Mouse (Mus musculus): ENCODE results near the gene Zfp472.

Gene Zfp472

DNA sequence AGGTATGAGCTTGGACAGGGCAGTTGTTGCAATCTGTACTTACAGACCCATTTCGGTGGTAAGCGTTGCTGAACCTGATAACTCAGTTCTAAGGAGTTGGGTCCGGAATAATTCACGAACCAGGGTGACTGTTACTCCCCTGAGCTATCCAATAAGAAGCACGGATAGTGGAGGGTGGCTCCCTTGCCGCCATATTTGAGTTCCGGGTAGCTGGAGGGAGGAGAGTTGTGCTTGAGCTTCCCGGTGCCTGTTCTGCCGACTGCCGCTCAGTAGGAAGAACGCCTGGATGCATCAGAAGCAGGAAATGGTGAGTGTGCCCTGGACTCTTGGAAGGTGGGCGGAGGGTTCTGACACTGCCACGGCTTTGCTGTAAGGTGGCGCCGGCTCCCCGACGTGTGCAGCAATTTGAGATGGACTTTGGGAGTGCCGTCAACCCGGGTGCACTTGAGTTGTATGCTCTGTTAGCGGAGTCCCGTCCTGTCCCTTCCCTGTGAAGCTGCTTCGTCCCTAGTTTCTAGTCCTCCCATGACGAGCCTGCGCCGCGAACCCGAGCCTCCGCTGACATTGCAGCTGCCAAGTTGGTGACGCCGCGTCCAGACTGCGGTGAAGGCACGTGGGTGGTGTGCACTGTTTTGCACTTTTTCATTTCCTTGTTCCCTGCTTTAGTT, at the start of gene Zfp472:
TSS of gene Zfp472 (plus strand) at position 192 of the 668 bp plus-strand sequence.
- peak; percentile 93 for DNase-seq (ENCODE audit: low read depth, low spot score)

DNA sequence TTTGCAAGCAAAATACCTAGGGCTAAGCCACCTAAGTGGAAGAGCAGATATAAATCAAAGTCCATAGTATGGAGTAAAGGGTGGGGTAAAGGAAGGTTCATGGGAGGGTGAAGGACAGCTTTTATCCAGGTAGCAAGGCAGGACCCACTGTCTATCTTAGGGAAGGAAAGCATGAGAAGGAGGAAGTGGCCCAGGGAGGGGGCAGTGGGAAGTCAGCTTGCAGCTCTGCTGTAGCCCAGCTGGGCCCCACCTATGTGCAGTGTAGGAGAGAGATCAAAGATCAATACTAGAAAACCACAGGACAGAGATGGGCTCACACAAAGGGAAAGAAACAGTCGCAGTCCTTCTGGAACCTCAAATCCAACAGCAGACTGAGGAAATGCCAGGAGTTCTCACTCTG, 49.5 kb upstream of the Zfp472 start:
- DNase-seq (ENCODE audit: low read depth, low spot score), result no peak

DNA sequence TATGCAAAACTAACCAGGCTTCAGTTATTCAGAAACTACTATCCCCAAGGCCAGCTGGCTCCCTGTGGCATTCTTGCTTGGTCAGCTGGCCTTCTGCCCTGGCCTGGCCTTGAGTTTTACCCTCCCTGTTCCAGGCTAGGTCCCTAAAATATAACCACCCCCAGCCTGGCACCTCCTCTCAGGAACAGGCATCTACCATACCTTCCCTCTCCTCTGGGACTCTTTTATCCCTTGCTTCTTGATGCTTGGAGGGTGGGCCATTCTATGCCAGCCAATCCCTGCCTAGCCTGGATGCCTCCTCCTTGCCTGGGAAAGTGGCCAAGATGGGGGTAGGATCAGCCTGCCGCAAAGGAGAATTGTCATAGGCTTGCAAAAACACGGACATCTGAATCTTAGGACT, 48.5 kb upstream of the Zfp472 start, which contains the start of gene Cyp4f14:
TSS of gene Cyp4f14 (minus strand) at position 212 of the 400 bp plus-strand sequence.
- DNase-seq (ENCODE audit: low read depth, low spot score), result no peak

DNA sequence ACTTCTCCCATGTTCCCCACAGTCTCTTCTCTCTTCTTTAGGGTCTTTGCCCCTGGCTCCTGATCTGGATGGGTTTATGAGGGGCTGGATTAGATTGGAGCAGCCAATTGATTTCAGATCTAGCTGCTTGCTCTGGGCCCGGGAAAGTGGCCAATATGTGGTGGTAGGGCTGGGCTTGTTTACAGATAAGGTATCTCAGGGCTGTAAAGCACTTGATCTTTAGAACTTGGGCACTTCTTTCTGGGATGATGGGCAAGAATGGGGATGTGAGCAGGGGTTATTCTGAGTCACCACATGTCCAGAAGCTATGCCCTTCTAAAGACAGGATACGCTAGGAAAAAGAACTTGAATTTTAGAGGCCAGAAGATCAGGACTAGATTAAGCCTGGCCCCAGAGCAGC, 46.5 kb upstream of the Zfp472 start:
- no peak for DNase-seq (ENCODE audit: low read depth, low spot score)

DNA sequence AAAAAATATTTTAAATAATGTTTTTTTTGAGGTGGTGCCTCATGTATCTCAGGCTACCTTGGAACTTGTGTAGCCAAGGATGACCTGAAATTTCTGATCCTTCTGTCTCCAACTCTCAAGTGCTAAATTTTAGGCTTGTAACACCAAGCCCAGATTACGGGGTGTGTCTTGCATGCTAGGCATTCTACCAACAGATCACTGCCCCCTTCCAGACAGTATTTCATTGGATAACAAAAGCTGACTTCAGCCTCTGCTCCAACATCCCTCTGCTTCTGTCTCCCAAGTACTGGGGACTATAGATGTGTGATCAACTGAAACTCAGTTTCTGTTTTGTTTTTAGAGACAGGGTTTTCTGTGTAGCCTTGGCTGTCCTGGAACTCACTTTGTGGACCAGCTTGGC, 41.9 kb upstream of the Zfp472 start:
- no peak for DNase-seq (ENCODE audit: low read depth, low spot score)

DNA sequence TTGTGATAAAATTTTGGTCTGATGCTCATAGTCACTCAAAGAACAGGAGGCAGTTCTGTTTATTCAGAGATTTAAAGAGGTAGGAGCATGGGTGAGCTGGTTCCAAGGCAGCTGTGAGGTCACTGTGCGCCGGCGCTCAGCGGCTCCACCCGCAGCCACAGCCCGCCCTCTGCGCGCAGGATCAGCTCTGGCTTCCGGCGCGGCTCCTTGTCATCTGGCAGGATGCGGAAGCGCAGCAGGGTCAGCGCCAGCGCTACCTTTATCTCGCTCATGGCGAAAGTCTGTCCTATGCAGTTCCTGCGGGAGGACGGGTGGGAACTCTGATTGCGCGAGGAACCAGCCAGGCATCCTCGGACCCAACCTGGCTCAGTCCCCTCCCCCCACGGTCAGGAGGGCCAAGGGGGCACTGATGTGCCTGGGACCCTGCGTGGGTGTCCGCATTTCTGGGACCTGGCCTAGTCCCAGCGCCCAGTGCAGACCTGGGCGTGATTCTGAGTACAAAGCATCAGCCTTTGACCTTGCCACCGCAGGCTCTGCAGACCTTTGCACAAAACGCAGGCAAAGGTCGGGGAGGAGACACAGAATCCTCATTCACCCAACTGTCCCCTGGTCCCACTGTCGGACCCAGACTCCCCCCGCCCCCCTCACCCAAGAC, 40.8 kb upstream of the Zfp472 start:
- no peak for DNase-seq (ENCODE audit: low read depth, low spot score)

DNA sequence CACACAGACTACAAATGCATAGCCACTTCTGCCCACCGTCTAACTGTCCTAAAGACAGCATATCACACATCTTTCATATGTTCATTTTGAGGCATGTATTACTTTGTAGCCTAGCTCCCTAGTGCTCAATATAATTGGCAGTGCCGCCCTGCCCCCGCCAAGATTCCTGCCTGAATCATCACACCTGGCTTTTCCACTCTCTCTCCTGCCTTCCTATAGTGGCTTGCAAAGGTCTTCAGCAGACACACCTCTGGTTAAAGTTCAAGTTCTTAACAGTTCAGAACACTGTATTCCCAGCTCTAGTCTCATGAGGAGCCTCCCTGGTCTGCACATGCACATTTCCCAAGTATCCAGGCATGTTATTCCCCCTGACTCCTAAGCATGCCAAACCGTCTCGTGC, 37.8 kb upstream of the Zfp472 start:
- no peak for DNase-seq (ENCODE audit: low read depth, low spot score)

DNA sequence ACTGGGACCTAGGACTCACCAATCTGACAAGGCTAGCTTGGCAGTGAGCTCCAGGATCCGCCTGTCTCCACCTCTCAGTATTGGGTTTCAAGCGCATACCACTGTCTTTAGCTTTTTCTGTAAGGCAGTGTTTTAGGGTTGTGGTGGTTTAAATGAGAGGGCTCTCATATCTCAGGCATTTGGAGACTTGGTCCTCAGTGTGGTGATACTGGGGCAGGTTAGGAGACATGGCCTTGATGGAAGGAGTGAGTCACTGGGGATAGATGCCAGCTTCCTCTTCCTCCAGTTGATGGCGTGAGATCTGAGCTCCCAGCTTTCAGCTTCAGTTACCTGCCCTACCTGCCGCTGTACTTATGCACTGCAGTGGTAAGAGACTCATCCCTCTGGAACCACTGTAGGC, 25.8 kb upstream of the Zfp472 start:
- no peak for DNase-seq (ENCODE audit: low read depth, low spot score)

DNA sequence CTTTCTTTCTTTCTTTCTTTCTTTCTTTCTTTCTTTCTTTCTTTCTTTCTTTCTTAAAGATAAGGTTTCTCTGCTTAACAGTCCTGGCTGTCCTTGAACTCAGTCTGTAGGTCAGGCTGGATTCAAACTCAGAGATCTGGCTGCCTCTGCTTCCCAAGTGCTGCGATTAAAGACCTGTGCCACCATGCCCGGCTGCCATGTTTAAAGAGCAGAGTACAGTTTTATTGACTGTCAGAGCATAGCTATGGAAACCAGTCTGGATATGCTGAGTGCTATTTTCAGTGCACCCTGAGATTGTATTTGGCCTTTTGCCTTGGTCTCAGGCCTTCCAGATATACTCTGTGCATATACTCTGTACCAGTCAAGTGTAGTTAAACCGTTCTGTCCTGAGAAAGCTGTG, 22.0 kb upstream of the Zfp472 start:
- no peak for DNase-seq (ENCODE audit: low read depth, low spot score)

DNA sequence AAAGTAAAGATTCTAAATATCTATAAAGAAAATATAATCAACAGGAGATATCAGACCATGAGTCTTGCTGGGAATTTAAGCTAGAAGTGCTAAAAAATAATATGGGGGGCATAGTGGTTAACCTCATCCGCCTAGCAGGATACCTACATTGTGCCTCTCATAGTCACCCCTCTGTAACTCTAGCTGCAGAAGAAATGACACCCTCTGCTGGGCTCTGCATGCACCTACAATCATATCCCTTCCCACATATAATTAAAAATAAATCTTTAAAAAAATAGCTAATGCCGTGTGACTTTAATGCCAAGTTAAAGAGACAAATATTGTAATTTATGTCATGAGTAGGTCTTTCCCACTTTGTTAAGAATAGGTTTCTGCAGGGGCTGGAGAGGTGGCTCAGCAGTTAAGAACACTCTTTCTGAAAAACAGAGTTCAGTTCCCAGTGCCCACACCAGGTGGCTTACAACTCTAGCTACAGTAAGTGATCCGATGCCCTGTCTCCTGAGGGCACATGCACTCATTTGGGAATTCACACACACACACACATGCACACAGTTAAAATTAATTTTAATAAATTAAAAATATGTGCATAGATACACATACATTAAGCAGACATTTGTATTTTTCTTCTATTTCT, 21.1 kb upstream of the Zfp472 start:
- peak; percentile 47 for DNase-seq (ENCODE audit: low read depth, low spot score)

DNA sequence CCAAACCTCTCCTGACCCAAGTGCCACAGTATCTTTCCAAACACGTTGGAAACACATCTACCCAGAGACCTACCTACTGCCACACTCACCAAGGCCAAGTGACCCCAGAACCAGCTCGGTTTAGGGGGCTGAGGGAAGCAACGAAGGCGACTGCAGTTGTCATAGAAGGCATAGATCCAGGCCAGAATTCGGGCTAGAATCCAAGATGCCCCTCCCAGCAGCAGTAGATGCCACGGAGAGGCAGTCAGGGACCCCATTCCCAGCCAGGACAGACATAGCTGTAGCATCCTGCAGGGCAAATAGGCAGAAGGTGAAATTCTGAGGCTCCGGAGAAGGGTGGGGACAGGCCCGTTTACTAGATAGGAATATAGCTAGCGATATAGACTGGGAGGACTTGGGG, 18.9 kb upstream of the Zfp472 start:
- DNase-seq (ENCODE audit: low read depth, low spot score), result no peak

DNA sequence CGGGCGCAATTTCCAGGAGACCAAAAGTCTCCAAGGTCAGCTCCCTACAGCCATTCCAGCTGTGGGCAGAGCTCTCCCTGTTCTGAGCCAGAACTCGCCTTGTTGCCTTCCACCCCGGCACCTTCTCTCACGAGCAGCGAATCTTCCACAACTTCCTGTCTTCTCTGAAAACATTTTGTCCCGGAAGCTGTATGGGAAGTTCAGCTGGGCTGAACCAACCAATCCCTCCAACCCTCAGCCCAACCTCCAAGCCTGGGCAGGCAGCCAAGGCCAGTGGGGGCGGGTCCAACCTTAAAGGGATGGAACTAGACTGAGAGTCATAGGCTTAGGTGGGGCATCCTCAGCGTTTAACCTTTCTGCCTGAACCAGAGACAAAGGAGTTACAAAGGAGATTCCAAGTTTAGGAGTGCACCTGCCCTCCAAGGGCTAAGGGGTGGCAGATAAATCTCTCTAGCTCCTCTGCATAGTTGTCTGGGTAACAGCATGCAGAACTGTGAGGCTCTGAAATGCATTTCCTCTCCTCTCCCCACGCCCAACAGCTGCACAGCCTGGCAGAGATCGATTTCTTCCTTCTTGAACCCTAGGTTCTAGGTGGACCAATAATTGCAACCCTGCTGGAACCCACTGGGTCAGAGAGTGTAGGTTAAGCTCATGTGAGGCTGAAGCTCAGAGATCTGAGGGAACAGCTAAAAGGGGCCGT, 18.2 kb upstream of the Zfp472 start, which contains the start of gene Cyp4f13:
TSS of gene Cyp4f13 (minus strand) at position 188 of the 700 bp plus-strand sequence.
- peak; percentile 92 for DNase-seq (ENCODE audit: low read depth, low spot score)

DNA sequence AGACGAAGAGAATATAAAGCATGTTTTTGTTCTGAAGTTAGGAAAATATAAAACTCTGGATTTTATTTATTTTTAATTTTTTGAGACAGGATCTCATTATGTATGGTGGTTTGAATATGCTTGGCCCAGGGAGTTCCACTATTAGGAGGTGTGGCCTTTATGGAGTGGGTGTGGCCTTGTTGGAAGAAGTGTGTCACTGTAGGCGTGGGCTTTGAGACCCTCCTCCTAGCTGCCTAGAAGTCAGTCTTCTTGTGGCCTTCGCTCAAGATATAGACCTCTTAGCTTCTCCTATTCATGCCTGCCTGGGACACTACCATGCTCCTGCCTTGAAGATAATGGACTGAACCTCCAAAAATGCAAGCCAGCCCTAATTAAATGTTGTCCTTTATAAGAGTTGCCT, 15.5 kb upstream of the Zfp472 start:
- DNase-seq (ENCODE audit: low read depth, low spot score), result no peak

DNA sequence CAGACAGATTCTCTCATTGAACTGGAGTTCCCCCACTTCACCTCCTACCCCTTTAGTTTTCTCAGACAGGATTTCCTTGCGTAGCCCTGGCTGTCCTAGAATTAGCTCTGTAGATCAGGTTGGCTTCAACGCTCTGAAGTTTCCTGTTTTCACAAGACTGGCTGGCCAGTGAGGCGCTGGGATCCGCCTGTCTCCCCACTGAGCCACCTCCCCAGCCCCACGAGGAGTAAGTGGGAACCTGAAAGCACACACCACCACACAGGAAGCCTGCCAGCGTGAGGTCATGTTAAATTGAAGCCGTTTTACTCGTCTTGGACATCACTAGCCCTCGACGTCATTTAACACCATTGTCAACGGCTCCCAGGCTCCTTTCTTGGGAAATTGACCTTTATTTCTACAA, 14.6 kb upstream of the Zfp472 start:
- no peak for DNase-seq (ENCODE audit: low read depth, low spot score)

DNA sequence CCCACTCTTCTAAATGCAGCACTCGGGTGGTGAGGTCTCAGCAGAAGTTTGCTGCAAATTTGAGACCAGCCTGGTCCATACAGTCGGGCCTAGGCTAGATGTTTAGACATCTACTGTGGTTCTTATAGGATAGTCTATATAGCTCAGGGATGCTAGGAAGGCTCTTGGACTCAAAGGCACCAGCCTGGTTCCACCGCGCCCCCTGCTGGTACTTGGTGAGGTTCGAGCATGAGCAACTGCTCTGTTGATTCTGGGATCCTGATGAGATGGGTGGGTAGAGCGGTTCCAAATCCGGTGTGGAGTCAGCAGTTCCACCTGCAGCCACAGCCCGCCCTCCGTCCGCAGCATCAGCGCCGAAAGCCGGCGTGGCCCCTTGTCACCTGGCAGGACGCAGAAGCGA, 14.2 kb upstream of the Zfp472 start:
- peak; percentile 67 for DNase-seq (ENCODE audit: low read depth, low spot score)

DNA sequence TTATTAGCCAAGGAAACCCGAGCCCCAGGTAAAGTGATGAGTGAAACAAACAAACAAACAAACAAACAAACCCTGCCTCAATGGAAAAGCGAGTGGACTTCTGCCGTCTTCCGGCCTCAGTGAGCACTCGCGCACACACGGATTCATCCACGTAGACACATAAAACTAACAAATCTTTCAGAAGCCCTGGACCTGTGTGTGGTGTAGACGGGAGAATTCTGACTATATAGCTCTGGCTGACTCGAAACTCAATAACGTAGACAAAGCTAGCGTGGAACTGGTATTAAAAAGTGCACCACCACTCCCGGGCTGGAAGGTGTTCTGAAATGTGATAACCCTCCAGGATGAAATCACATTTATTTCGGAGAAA, 376 bp upstream of the Zfp472 start:
- no peak for DNase-seq (ENCODE audit: low read depth, low spot score)

DNA sequence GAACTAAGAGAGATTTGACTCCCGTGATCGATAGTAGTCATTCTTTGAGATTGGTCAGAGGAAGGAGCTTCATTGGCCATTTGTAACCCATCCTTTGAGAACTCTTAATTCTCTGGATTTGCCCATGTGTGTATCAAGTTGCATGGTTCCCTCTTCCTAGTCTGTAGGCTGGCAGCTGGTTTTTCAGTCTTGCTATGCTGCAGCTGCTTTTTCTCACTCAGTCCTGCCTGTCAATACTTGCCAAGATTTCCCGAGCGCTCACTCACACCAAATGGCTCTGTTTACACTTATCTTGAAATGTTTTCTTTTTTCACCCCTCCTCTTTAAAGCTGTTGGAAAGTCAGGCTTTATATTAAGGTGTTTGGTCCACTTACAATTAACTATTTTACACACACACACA, 15.7 kb downstream of the Zfp472 start:
- no peak for DNase-seq (ENCODE audit: low read depth, low spot score)

DNA sequence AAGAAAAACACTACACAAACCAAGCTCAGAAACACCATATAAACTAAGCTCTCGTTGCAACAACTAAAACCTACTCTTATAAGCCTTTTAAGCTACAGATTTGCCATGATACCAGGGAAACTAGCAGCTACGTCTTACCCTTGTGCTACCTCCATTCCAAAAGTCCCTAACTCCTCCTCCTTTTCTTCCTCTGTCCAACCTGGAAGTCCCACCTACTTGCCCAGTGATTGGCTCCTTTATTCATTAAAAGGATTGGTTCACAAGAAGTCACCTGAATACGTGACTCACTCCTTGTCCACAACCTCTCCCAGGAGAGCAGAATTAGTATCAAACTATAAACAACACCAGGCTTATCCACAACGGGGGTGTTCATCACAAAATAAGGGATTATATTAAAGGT, 20.7 kb downstream of the Zfp472 start:
- DNase-seq (ENCODE audit: low read depth, low spot score), result no peak

DNA sequence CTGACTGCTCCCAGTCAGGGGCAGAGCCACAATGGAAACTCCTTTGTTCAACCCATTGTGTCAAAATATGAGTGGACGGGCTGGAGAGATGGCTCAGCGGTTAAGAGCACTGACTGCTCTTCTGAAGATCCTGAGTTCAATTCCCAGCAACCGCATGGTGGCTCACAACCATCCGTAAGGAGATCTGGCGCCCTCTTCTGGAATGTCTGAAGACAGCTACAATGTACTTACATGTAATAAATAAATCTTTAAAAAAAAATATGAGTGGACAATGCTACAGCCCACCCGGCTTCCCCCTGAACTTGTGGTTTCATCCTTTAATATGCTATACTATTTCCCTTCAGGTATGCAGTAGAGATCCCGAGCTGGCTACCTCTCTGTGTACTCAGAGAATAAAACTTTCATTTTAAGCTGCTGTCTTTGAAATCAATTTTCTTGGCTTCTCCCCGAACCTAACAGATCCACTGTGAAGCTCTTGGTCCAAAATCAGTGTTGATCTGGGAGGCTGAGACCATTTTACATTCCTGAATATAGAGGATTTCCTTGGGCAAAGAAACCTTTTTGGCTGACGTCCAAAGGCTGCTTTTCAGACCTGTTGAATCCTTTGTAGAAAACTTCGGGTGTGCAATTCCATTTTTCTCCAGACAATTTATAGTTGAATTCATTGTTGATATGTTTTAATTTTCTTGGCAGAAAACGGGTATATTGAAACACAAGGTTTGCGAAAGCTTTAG, 26.5 kb downstream of the Zfp472 start:
- DNase-seq (ENCODE audit: low read depth, low spot score), result peak; percentile 69

DNA sequence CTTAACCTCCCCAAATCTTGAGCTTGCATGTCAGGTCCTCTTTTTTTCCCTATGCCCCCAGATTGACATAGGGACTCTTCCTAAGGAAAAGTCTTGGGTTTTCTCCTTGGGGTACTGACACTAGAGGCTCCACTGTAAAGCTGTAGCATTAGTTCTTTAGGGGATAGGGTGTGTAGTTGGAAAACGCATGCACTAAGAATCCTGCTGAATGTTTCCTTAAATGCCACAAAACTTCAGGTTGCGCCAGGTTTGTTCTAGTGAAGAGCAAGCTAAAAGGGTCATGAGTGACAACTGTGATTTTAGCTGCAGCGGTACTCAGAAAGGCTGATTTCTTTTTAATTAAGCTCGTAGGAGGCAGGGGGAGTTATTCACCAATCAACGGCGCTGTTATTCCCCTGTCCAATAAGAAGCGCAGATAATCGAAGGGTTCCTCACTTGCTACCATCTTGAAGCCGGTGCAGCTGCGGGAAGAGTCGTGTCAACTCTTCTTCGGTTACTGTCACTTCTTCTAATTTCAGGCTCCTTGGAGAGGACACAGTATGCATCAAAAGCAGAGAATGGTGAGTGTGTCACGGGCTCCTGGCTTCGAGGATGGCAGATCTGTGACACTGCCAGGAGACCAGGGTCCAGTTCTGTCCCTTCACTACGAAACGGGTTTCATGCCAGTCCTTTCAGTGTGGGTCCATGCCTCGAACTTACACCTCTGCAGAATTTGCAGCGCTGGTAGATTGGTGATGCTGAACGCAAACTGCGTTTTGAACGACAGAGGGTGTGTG, 27.3 kb downstream of the Zfp472 start, which contains the start of gene Zfp952:
TSS of gene Zfp952 (plus strand) at position 431 of the 776 bp plus-strand sequence.
- peak; percentile 94 for DNase-seq (ENCODE audit: low read depth, low spot score)

DNA sequence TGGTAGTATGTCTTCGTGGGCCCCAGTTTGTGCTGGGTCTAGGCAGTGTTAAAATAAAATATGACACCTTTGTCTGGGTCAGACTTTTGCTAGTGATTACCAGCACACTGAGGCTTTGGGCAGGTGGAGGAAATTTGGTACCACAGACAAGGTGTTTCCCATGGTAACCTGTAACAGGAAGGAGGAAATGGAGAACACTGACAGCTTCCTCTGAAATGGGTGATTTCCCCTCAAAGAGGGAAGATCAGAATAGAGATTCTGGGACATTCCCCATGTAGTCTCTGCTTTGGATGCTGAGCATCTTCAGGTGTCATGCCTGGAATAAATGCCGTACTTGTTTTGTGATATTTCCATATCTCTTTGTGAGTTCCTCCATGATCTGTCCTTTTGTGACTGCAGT, 32.9 kb downstream of the Zfp472 start:
- DNase-seq (ENCODE audit: low read depth, low spot score), result no peak
